Comparison of ENCODE assay signal across 10 mouse cellular contexts in genomic region chr9:118228691-118229427, GRCm38 (mm10).
DNase-seq lines count a peak whose midpoint lies in the region; ATAC-seq and TF ChIP-seq lines count a peak whose summit lies in the region.
"Had no signal": no experiment of that assay in that cellular context is flagged by ENCODE, and none has a peak within 500 bp of the region (broad histone marks: within the 10 kb centered on the region; RNA-seq: fewer than 3 reads in every experiment).

No protein-coding gene starts in this region.

- H3K4me2 ChIP-seq in forebrain, embryonic 11.5 days (ENCODE audit: low read depth, low read length, severe bottlenecking): no peak overlapping the region
- no peak overlapping the region for H3K4me2 ChIP-seq in hindbrain, postnatal 0 days (ENCODE audit: low read depth, low read length)

- H3K9me3 ChIP-seq in forebrain, embryonic 11.5 days (ENCODE audit: control insufficient read depth, low read length): no peaks in the 10 kb centered on the region
- H3K9me3 ChIP-seq in hindbrain, postnatal 0 days (ENCODE audit: low read length): no peaks in the 10 kb centered on the region

- peaks cover 7% of the 10 kb centered on the region; the same call in 1 of the 2 replicates for H3K4me1 ChIP-seq in forebrain, embryonic 11.5 days (replicated peaks; ENCODE audit: control insufficient read depth, insufficient read depth, low read length)
- no peaks in the 10 kb centered on the region for H3K4me1 ChIP-seq in hindbrain, postnatal 0 days (ENCODE audit: insufficient read depth, low read length)

- H3K27ac ChIP-seq in forebrain, embryonic 11.5 days (ENCODE audit: low read depth, low read length): peak overlapping the region; percentile 41; the same call in 1 of the 2 replicates
- peak overlapping the region; percentile 67 for H3K27ac ChIP-seq in hindbrain, postnatal 0 days

- TF ChIP-seq CTCF in hindbrain, postnatal 0 days (IDR thresholded peaks at IDR 0.05; ENCODE audit: low read depth): no peak

- no peaks in the 10 kb centered on the region for H3K36me3 ChIP-seq in forebrain, embryonic 11.5 days (ENCODE audit: control insufficient read depth, insufficient read depth, low read length)
- H3K36me3 ChIP-seq in hindbrain, postnatal 0 days (ENCODE audit: insufficient read depth, low read length): no peaks in the 10 kb centered on the region
- H3K36me3 ChIP-seq: G1E had no signal

- DNase-seq in brain, adult 2 months (ENCODE audit: low read depth, low spot score): peak; percentile 94
- no peak for DNase-seq in forebrain, embryonic 11.5 days (ENCODE audit: low spot score)
- peak; percentile 68 for DNase-seq in hindbrain, postnatal 0 days (ENCODE audit: low spot score)
- DNase-seq in gastrocnemius, postnatal 36 days: no peak
- DNase-seq in thymus, postnatal 25 days: no peak
- no peak for DNase-seq in frontal cortex, adult 2 months (ENCODE audit: extremely low spot score in 1 of 2, low spot score in 1 of 2)
- DNase-seq: gastrocnemius, postnatal 10 days; heart, postnatal 14 days had no signal

- ATAC-seq in cerebellum, adult (ENCODE audit: insufficient number of reproducible peaks, low FRiP score, low TSS enrichment): peak; percentile 87
- peak; percentile 78 for ATAC-seq in forebrain, embryonic 11.5 days (replicated peaks; ENCODE audit: low FRiP score)
- peak; percentile 77 for ATAC-seq in hindbrain, postnatal 0 days

- H3K4me3 ChIP-seq in forebrain, embryonic 11.5 days (ENCODE audit: low read depth, low read length): no peak overlapping the region
- no peak overlapping the region for H3K4me3 ChIP-seq in hindbrain, postnatal 0 days (ENCODE audit: low read length)

- H3K9ac ChIP-seq in forebrain, embryonic 11.5 days (ENCODE audit: low read length): no peak overlapping the region
- H3K9ac ChIP-seq in hindbrain, postnatal 0 days (replicated peaks; ENCODE audit: low read length): no peak overlapping the region

- H3K27me3 ChIP-seq in forebrain, embryonic 11.5 days (ENCODE audit: control insufficient read depth, insufficient read depth, low read length): no peaks in the 10 kb centered on the region
- H3K27me3 ChIP-seq in hindbrain, postnatal 0 days (ENCODE audit: insufficient read depth, low read length): no peaks in the 10 kb centered on the region

- intact Hi-C loops in gastrocnemius, postnatal 36 days (cut with DNase I): no loop called here

- WGBS in forebrain, embryonic 11.5 days: 57% methylated on average over 19 of the region's 19 CpGs
- WGBS in hindbrain, postnatal 0 days: 29% methylated on average over 19 of the region's 19 CpGs

Comparison
In these comparisons a context has a peak if more than half of its experiments do, and no peak if none do; other contexts are left out.
1. DNase-seq: peak in brain, adult 2 months (single experiment) and hindbrain, postnatal 0 days (single experiment); none in forebrain, embryonic 11.5 days (single experiment), gastrocnemius, postnatal 36 days (0 of 2), thymus, postnatal 25 days (single experiment) and frontal cortex, adult 2 months (0 of 2).
2. Peak in every context shown above with its lines, with median percentiles within 50 percentile points of each other: ATAC-seq.